Mouse (Mus musculus) kidney, embryonic 14.5 days (tissue): ENCODE results near the gene Cd302. TPM values are rescaled to one million over a fixed set of nuclear protein-coding genes. Genes with fewer than 3 reads are reported as not detected.

Source experiments
- ATAC-seq: fragments of 200-750 bp; cut with Nextera tagmentation; 2 replicates; pipeline ENCODE4 v1.8.0; 2017; ENCODE audit warnings: moderate number of reproducible peaks, mild to moderate bottlenecking, moderate TSS enrichment, moderate library complexity; ENCODE audit not compliant: low FRiP score, low TSS enrichment
- H3K27ac ChIP-seq: fragments of 300-500 bp; sonication (generic); 2 replicates; pipeline ENCODE4 v1.5.1; 2014; ENCODE audit warnings: low read depth, mild to moderate bottlenecking, low read length, moderate library complexity, mixed read lengths
- H3K27me3 ChIP-seq: fragments of 300-500 bp; sonication (generic); 2 replicates; pipeline ENCODE4 v1.6.1; 2014; ENCODE audit warnings: mild to moderate bottlenecking, low read length; ENCODE audit not compliant: control insufficient read depth, insufficient read depth
- H3K36me3 ChIP-seq: fragments of 300-500 bp; sonication (generic); 2 replicates; pipeline ENCODE4 v1.6.1; 2014; ENCODE audit warnings: low read length, mixed read lengths; ENCODE audit not compliant: control insufficient read depth, insufficient read depth
- H3K4me1 ChIP-seq: fragments of 300-500 bp; sonication (generic); 2 replicates; pipeline ENCODE4 v1.6.1; 2014; ENCODE audit warnings: low read length, mixed read lengths; ENCODE audit not compliant: control insufficient read depth, insufficient read depth
- H3K4me2 ChIP-seq: fragments of 300-500 bp; sonication (generic); replicated peaks from 2 replicates; pipeline ENCODE4 v1.6.1; 2014; ENCODE audit warnings: low read depth, mild to moderate bottlenecking, low read length
- H3K4me3 ChIP-seq: fragments of 300-500 bp; sonication (generic); 2 replicates; pipeline ENCODE4 v1.5.1; 2014; ENCODE audit warnings: mild to moderate bottlenecking, low read length
- H3K9ac ChIP-seq: fragments of 300-500 bp; sonication (generic); 2 replicates; pipeline ENCODE4 v1.6.1; 2014; ENCODE audit warnings: low read depth, mild to moderate bottlenecking, low read length, moderate library complexity
- H3K9me3 ChIP-seq: fragments of 300-500 bp; sonication (generic); 2 replicates; pipeline ENCODE4 v1.6.1; 2016; ENCODE audit warnings: low read length; ENCODE audit not compliant: control insufficient read depth
- WGBS: fragments of 180-500 bp; shearing (Covaris S2); extraction: QIAGEN DNeasy Blood & Tissue Kit; methylation state at CpG from one replicate; pipeline ENCODE4 v1.1.7; 2014; 5-methylcytosine and 5-hydroxymethylcytosine counted together
- polyA plus RNA-seq: library from polyadenylated mRNA; unstranded; fragments of >200 nt; fragmentation: Nextera tagmentation; extraction: Ambion mirVana; gene quantifications from 2 replicates; pipeline ENCODE4 v1.2.1, GENCODE M21; 2014

Gene Cd302
- polyA plus RNA-seq, 1 experiment from 2014 or later = 51.1 TPM

DNA sequence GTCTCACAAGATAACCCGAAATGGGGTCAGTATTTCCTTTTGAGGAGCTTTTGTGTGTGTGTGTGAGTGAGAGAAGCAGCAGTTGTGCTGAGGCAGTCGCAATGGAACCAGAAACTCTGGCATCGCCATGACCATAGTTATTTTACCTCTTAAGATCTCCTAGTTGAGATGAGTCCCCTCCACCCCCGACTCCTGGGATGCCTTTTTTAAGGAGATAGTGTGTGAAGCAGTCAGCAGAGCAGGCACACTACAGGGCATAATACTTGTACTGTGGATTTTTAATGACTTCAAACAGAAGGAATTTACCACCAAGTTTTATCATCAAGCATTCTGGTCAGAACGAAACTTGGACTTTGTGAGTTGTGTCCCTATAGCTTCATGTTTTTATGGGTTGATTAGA, 73.5 kb downstream of the Cd302 start:
- H3K4me2 ChIP-seq = peak overlapping the region; percentile 79
- ATAC-seq = no peak
- H3K36me3 ChIP-seq = peaks cover 16% of the 10 kb centered on the region; the same call in 1 of the 2 replicates
- H3K27ac ChIP-seq = no peak overlapping the region; the same call in 1 of the 2 replicates
- peaks cover 15% of the 10 kb centered on the region; the same call in 1 of the 2 replicates for H3K4me1 ChIP-seq
- H3K4me3 ChIP-seq = peak overlapping the region; percentile 92
- no peaks in the 10 kb centered on the region for H3K27me3 ChIP-seq
- H3K9me3 ChIP-seq = no peaks in the 10 kb centered on the region
- 18% methylated on average over 5 of the region's 5 CpGs for WGBS
- H3K9ac ChIP-seq = peak overlapping the region; percentile 97

DNA sequence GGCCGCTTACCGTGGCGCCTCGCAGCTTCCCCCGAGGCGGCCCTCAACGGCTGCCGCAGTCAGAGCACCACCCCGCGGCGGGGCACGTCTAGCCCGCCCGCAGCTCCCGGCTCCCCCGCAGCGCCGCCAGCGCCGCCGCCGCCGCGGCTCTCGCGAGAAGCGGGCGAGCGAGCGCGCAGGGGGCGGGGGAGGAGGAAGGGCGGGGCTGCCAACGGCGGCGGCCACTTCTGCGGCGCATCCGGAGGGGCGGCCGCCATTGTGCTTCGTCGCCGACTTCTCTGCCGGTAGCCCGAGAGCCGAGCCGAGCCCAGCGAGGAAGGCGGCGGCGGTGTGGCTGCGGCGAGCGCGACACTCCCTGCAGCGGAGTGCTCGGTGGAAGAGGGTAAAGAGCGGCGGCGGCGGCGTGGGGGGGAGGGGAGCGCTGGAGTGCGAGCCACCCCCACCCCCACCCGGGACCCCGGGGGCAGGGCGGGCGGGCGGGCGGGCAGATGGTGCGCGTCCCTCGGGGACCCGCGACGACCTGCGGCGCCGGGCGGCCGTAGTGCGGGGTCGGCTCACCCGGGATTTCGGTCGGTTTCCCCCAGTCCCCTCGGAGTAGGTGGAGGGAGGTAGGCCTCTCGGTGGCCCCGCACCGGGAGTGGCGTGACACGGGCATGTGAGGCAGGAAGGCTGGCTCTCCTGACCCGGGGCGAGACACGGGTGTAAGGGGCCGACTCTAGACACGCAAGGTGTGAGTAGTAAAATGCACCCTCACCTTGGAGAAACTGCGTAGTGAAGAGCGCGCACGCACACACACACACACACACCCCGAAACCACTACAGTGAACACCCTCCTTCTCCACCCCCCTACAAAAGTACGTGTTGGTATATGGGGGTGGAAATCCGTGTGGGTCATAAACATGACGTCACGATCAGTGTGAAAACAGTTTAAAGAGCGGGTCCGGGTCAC, 74.3 kb downstream of the Cd302 start, which contains the start of the genes Baz2b and March7:
TSS of gene Baz2b (minus strand) at position 137 of the 949 bp plus-strand sequence.
TSS of gene March7 (plus strand) at position 185 of the 949 bp plus-strand sequence.
- H3K9me3 ChIP-seq = no peaks in the 10 kb centered on the region
- H3K27me3 ChIP-seq = no peaks in the 10 kb centered on the region
- peak within 1 kb of the TSS; percentile 79 for H3K4me2 ChIP-seq
- peak within 1 kb of the TSS; percentile 97 for H3K9ac ChIP-seq
- under 1% methylated on average over 83 of the region's 109 CpGs for WGBS
- H3K27ac ChIP-seq = peak within 1 kb of the TSS; percentile 74
- peak; percentile 94 for ATAC-seq
- peak within 1 kb of the TSS; percentile 92 for H3K4me3 ChIP-seq
- peaks cover 15% of the 10 kb centered on the region; the same call in 1 of the 2 replicates for H3K4me1 ChIP-seq
- peaks cover 24% of the 10 kb centered on the region; the same call in 1 of the 2 replicates for H3K36me3 ChIP-seq

DNA sequence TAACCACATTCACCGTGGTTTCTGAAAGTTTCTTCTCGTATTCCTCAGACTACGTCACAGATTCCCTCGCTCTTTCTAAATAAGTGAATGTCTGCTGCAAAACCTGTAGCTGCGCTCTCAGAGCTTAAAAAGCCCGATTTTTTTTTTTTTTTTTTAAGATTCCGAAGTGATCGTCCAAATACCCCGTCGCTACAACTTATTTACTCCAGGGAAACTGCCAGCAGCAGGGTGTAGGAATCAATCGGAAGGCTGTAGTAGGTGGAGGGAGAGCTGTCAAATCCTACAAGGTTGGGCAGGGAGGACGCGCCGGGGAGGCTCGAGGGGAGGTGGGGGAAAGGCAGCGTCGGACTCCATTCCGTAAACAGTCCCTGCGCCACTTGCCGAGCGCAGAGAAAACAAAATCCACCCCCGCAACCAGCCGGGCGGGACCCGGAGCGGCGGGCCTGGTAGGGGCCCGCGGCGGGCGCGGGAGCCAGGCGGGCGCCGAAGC, 75.1 kb downstream of the Cd302 start:
- peak overlapping the region; percentile 60 for H3K4me2 ChIP-seq
- H3K9me3 ChIP-seq = no peaks in the 10 kb centered on the region
- peaks cover 15% of the 10 kb centered on the region; the same call in 1 of the 2 replicates for H3K4me1 ChIP-seq
- H3K36me3 ChIP-seq = peaks cover 25% of the 10 kb centered on the region; the same call in 1 of the 2 replicates
- H3K9ac ChIP-seq = peak overlapping the region; percentile 97
- peak overlapping the region; percentile 92 for H3K4me3 ChIP-seq
- H3K27me3 ChIP-seq = no peaks in the 10 kb centered on the region
- H3K27ac ChIP-seq = peak overlapping the region; percentile 74
- WGBS = under 1% methylated on average over 35 of the region's 35 CpGs
- ATAC-seq = peak; percentile 58

DNA sequence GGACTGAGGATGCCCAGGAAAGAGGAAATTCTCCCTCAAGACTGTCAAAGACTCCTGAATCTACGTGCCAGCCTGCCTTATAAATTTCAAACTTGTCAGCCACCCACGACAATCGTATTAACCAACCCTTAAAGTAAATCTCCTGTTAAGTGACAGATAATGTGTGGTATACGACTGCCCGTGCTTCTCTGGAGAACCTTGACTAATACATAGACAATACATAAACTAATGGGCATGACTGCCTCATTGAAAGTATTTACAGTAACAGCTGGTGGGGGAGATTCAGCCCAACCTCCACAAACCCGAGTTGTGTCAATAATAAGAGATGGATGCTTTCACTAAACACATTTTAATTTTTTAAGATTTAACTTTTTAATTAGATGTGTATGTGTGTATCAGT, 78.5 kb downstream of the Cd302 start:
- H3K4me2 ChIP-seq = no peak overlapping the region
- ATAC-seq = no peak
- peaks cover 3% of the 10 kb centered on the region; the same call in 1 of the 2 replicates for H3K4me1 ChIP-seq
- no peak overlapping the region for H3K27ac ChIP-seq
- H3K4me3 ChIP-seq = no peak overlapping the region
- peaks cover 16% of the 10 kb centered on the region; the same call in 1 of the 2 replicates for H3K36me3 ChIP-seq
- 64% methylated on average over 6 of the region's 6 CpGs for WGBS
- no peaks in the 10 kb centered on the region for H3K9me3 ChIP-seq
- no peaks in the 10 kb centered on the region for H3K27me3 ChIP-seq
- no peak overlapping the region for H3K9ac ChIP-seq

DNA sequence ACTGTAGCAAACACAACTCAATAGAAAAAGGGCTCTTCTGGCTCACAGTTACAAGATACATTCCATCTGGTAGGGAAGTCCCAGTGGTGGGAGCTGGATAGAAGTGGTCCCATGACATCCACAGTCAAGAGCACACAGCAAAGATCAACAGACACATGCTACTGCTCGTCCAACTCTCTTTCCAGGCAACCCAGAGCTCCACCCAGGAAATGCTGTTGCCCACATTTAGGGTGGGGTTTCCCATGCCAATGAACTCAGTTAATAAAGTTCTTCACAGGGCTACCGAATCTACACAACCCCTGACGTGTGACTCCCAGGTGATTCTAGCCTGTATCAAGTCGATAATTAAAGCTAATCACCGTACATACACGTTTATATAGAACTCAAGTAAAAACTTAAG, 80.1 kb downstream of the Cd302 start:
- Histone ChIP-seq H3K27me3 (no peaks in the 10 kb centered on the region), H3K9me3 (no peaks in the 10 kb centered on the region), H3K4me2 (no peak overlapping the region), H3K36me3 (peaks cover 16% of the 10 kb centered on the region; the same call in 1 of the 2 replicates), H3K4me1 (0 out of 2 replicates have a peak, but pooled peaks cover 3% of the 10 kb centered on the region), H3K9ac (no peak overlapping the region), H3K4me3 (no peak overlapping the region), H3K27ac (no peak overlapping the region)
- ATAC-seq = no peak
- 87% methylated on average over 6 of the region's 6 CpGs for WGBS

DNA sequence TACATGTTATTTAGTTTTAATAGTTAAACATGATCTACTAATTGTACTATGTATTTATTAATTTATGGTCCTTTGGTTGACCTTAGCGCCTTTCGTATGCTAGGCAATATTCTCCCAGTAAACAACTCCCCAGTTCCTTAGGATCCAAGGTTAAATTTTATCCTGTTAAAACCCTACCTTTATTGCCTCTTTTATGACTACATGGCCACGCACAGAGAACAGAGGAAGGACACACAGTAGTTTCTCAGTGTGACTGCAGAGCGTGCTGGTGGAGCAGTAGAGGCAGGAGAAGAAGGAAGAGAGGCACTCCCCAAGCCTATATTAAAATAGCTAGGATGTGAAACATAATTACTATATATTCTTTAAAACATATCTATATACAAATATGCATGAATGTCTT, 80.6 kb downstream of the Cd302 start:
- 0 out of 2 replicates have a peak, but pooled peaks cover 3% of the 10 kb centered on the region for H3K4me1 ChIP-seq
- 85% methylated on average over 4 of the region's 4 CpGs for WGBS
- H3K9me3 ChIP-seq = no peaks in the 10 kb centered on the region

DNA sequence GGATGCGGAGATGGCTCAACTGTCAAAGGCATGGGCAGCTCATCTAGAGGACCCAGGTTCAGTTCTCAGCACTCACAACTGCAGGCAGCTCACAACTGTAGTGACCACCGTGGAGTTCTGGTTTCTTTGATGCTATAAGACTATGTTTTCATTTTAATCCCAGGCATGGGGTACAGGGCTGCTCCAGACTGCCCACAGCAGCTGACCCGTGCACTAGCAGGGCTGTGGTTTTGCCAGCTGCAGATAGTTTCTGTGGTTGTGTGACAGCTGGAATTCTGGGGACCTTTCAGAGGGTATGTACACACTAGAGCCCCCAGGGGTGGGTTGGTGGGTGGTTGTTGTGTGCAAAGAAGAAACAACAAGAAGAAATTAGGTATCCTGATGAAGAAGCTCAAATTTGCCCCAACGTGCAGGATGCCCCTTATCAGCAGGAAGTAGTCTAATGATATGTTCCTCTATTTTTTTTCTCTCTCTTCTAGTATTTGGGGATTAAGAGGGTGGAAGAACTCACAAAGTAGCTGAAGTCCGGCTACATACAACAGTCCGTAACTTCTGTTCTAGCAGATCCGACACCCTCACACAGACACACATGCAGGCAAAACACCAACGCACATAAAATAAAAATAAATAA, 81.3 kb downstream of the Cd302 start:
- Histone ChIP-seq H3K9ac (no peak overlapping the region), H3K4me2 (no peak overlapping the region), H3K9me3 (no peaks in the 10 kb centered on the region), H3K27ac (no peak overlapping the region), H3K27me3 (no peaks in the 10 kb centered on the region), H3K4me3 (no peak overlapping the region), H3K4me1 (0 out of 2 replicates have a peak, but pooled peaks cover under 1% of the 10 kb centered on the region), H3K36me3 (peaks cover 16% of the 10 kb centered on the region; the same call in 1 of the 2 replicates)
- 90% methylated on average over 8 of the region's 8 CpGs for WGBS
- ATAC-seq = no peak

More for the DNA sequence above, 80.6 kb downstream of the Cd302 start:
- Histone ChIP-seq H3K4me2 (no peak overlapping the region), H3K4me3 (no peak overlapping the region), H3K27ac (no peak overlapping the region), H3K36me3 (peaks cover 16% of the 10 kb centered on the region; the same call in 1 of the 2 replicates), H3K9ac (no peak overlapping the region), H3K27me3 (no peaks in the 10 kb centered on the region)
- ATAC-seq = no peak
